17 mouse cellular contexts compared by ENCODE assay signal in the genomic region with DNA sequence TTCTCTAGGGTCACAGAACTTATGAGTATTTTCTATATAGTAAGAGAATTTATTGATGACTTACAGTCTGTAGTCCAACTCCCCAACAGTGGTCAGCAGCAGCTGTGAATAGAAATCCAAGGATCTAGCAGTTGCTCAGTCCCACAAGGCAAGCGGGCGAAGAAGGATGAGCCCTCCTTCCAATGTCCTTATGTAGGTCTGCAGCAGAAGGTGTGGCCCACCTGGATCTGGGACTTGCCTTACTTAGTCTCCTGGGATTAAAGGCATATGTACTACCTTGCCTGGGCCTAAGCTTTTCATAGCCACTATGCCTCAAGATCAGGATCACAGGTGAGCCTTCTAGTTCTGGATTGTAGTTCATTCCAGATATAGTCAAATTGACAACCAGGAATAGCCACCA. TPM values are rescaled to one million over a fixed set of nuclear protein-coding genes. Genes with fewer than 3 reads are reported as not detected.
DNase-seq lines count a peak whose midpoint lies in the region; ATAC-seq and TF ChIP-seq lines count a peak whose summit lies in the region.
"Had no signal": no experiment of that assay in that cellular context is flagged by ENCODE, and none has a peak within 500 bp of the region (broad histone marks: within the 10 kb centered on the region; RNA-seq: fewer than 3 reads in every experiment).

No protein-coding gene starts in this region.

- H3K4me1 ChIP-seq in midbrain, embryonic 11.5 days (ENCODE audit: control insufficient read depth, insufficient read depth, low read length), result peaks cover 12% of the 10 kb centered on the region; the same call in 1 of the 2 replicates
- H3K4me1 ChIP-seq in midbrain, postnatal 0 days (ENCODE audit: insufficient read depth, low read length), result peaks cover 4% of the 10 kb centered on the region; the same call in 1 of the 2 replicates
- H3K4me1 ChIP-seq in MEL (ENCODE audit: control insufficient read depth in 1 of 2, insufficient read depth in 2 of 2, low read length in 2 of 2), result peaks cover 2 to 18% of the 10 kb centered on the region in 2 experiments
- peaks cover 8% of the 10 kb centered on the region; the same call in 1 of the 2 replicates for H3K4me1 ChIP-seq in small intestine, adult 2 months (ENCODE audit: control insufficient read depth, insufficient read depth, insufficient read length, low read length)

- H3K9me3 ChIP-seq in midbrain, embryonic 11.5 days (ENCODE audit: control insufficient read depth, low read length), result no peaks in the 10 kb centered on the region
- H3K9me3 ChIP-seq in midbrain, postnatal 0 days (ENCODE audit: low read length), result no peaks in the 10 kb centered on the region
- H3K9me3 ChIP-seq in MEL (replicated peaks; ENCODE audit: insufficient read depth, low read length), result no peaks in the 10 kb centered on the region
- H3K9me3 ChIP-seq: embryonic facial prominence, embryonic 15.5 days; forebrain, embryonic 15.5 days; heart, embryonic 12.5 days; hindbrain, embryonic 10.5 days; intestine, embryonic 15.5 days had no signal

- TF ChIP-seq EP300 in MEL (IDR thresholded peaks at IDR 0.05; ENCODE audit: low read depth in 1 of 2, low read length in 2 of 2), result no peak

- H3K27me3 ChIP-seq in midbrain, embryonic 11.5 days (ENCODE audit: control insufficient read depth, insufficient read depth, low read length), result no peaks in the 10 kb centered on the region
- no peaks in the 10 kb centered on the region for H3K27me3 ChIP-seq in midbrain, postnatal 0 days (ENCODE audit: insufficient read depth, low read length)
- no peaks in the 10 kb centered on the region for H3K27me3 ChIP-seq in MEL (ENCODE audit: control insufficient read depth in 1 of 2, insufficient read depth in 2 of 2, low read length in 2 of 2)
- H3K27me3 ChIP-seq in small intestine, adult 2 months (ENCODE audit: control insufficient read depth, insufficient read depth, low read length), result no peaks in the 10 kb centered on the region
- H3K27me3 ChIP-seq: embryonic facial prominence, embryonic 15.5 days; forebrain, embryonic 15.5 days; heart, embryonic 12.5 days; intestine, embryonic 15.5 days had no signal

- peaks cover 36% of the 10 kb centered on the region for H3K79me2 ChIP-seq in MEL (ENCODE audit: control insufficient read depth, insufficient read depth, low read length, poor library complexity)

- TF ChIP-seq RAD21 in MEL (IDR thresholded peaks at IDR 0.05; ENCODE audit: low read depth, low read length), result no peak

- ATAC-seq in midbrain, embryonic 11.5 days (ENCODE audit: low FRiP score), result no peak
- ATAC-seq in midbrain, postnatal 0 days (ENCODE audit: low FRiP score), result no peak
- no peak for ATAC-seq in CD4-positive, CD25-positive, alpha-beta regulatory T cell, adult 4 months
- ATAC-seq: forebrain, embryonic 15.5 days; intestine, embryonic 15.5 days had no signal

- TF ChIP-seq POLR2A in MEL (IDR thresholded peaks at IDR 0.05; ENCODE audit: control insufficient read depth in 1 of 2, insufficient read depth in 1 of 2, low read depth in 1 of 2, low read length in 2 of 2, poor library complexity in 1 of 2), result no peak
- no peak for TF ChIP-seq POLR2A in small intestine, adult 2 months (IDR thresholded peaks at IDR 0.05; ENCODE audit: low read depth, low read length)

- WGBS in midbrain, embryonic 11.5 days, result 96% methylated on average over 2 of the region's 2 CpGs
- whole genome bisulfite sequencing in midbrain, postnatal 0 days, result 93% methylated on average over 2 of the region's 2 CpGs
- WGBS in small intestine, adult 2 months, result 97% methylated on average over 2 of the region's 2 CpGs

- TF ChIP-seq CTCF in midbrain, postnatal 0 days (IDR thresholded peaks at IDR 0.05), result no peak
- no peak for TF ChIP-seq CTCF in MEL (IDR thresholded peaks at IDR 0.05 in 2 of 3, conservative IDR thresholded peaks at IDR 0.05 in 1 of 3; ENCODE audit: control insufficient read depth in 1 of 3, insufficient read depth in 1 of 3, low read depth in 2 of 3, low read length in 3 of 3, poor library complexity in 1 of 3, severe bottlenecking in 1 of 3)
- no peak for TF ChIP-seq CTCF in small intestine, adult 2 months (IDR thresholded peaks at IDR 0.05; ENCODE audit: extremely low read depth, insufficient read length, insufficient replicate concordance, low read depth, low read length)

- no peaks in the 10 kb centered on the region for H3K36me3 ChIP-seq in midbrain, embryonic 11.5 days (ENCODE audit: control insufficient read depth, insufficient read depth, low read length)
- no peaks in the 10 kb centered on the region for H3K36me3 ChIP-seq in midbrain, postnatal 0 days (ENCODE audit: insufficient read depth, low read length)
- H3K36me3 ChIP-seq in MEL (ENCODE audit: control insufficient read depth in 1 of 2, insufficient read depth in 2 of 2, low read length in 2 of 2), result peaks cover 0 to 31% of the 10 kb centered on the region in 2 experiments; a peak in 3 of 4 replicates
- no peaks in the 10 kb centered on the region for H3K36me3 ChIP-seq in small intestine, adult 2 months (ENCODE audit: control insufficient read depth, insufficient read depth, low read length)
- H3K36me3 ChIP-seq: embryonic facial prominence, embryonic 15.5 days; forebrain, embryonic 15.5 days; heart, embryonic 12.5 days; intestine, embryonic 15.5 days had no signal

- no peak overlapping the region for H3K9ac ChIP-seq in midbrain, embryonic 11.5 days (ENCODE audit: low read length)
- no peak overlapping the region for H3K9ac ChIP-seq in midbrain, postnatal 0 days (replicated peaks; ENCODE audit: low read length, poor library complexity, severe bottlenecking)
- 0 out of 2 replicates have a peak overlapping the region, but pooled peaks have one; percentile 9 for H3K9ac ChIP-seq in MEL (ENCODE audit: control insufficient read depth, low read depth, low read length, poor library complexity, severe bottlenecking)
- H3K9ac ChIP-seq: embryonic facial prominence, embryonic 15.5 days; forebrain, embryonic 15.5 days; heart, embryonic 12.5 days; hindbrain, embryonic 14.5 days; intestine, embryonic 15.5 days had no signal

- H3K4me3 ChIP-seq in midbrain, embryonic 11.5 days (ENCODE audit: low read depth, low read length), result no peak overlapping the region
- no peak overlapping the region for H3K4me3 ChIP-seq in midbrain, postnatal 0 days (ENCODE audit: low read depth, low read length)
- H3K4me3 ChIP-seq in MEL (ENCODE audit: control insufficient read depth in 1 of 2, insufficient read depth in 1 of 2, low read depth in 2 of 2, low read length in 2 of 2), result no peak overlapping the region
- H3K4me3 ChIP-seq in small intestine, adult 2 months (ENCODE audit: low read depth, low read length), result no peak overlapping the region
- H3K4me3 ChIP-seq: embryonic facial prominence, embryonic 15.5 days; erythroblast, embryonic 14.5 days; forebrain, embryonic 15.5 days; heart, embryonic 12.5 days; hindbrain, embryonic 10.5 days; intestine, embryonic 15.5 days had no signal

- no peak overlapping the region for H3K27ac ChIP-seq in midbrain, embryonic 11.5 days (ENCODE audit: low read depth, low read length)
- H3K27ac ChIP-seq in midbrain, postnatal 0 days (ENCODE audit: low read depth, low read length), result no peak overlapping the region
- H3K27ac ChIP-seq in MEL (ENCODE audit: control insufficient read depth, low read depth, low read length), result peak overlapping the region; percentile 42
- peak overlapping the region; percentile 70 for H3K27ac ChIP-seq in small intestine, adult 2 months (ENCODE audit: insufficient read depth, low read depth, low read length)
- H3K27ac ChIP-seq: embryonic facial prominence, embryonic 15.5 days; forebrain, embryonic 15.5 days; hindbrain, embryonic 10.5 days; hindbrain, embryonic 14.5 days; intestine, embryonic 15.5 days had no signal

- H3K4me2 ChIP-seq in midbrain, embryonic 11.5 days, result no peak overlapping the region
- no peak overlapping the region for H3K4me2 ChIP-seq in midbrain, postnatal 0 days (ENCODE audit: low read depth, low read length, poor library complexity, severe bottlenecking)
- H3K4me2 ChIP-seq: embryonic facial prominence, embryonic 15.5 days; forebrain, embryonic 15.5 days; heart, embryonic 12.5 days; intestine, embryonic 15.5 days had no signal

- peak; percentile 72 for DNase-seq in midbrain, embryonic 11.5 days (ENCODE audit: low spot score, missing footprints)
- DNase-seq in midbrain, postnatal 0 days (ENCODE audit: low spot score), result no peak
- no peak for DNase-seq in MEL (ENCODE audit: low read depth, low spot score)
- DNase-seq in T-cell, adult 2 months (ENCODE audit: low spot score), result no peak
- no peak for DNase-seq in cerebellum, postnatal 4 days (ENCODE audit: low spot score in 2 of 2)
- DNase-seq: adrenal gland, adult 8-10 months; embryo, embryonic 11 days; gastrocnemius, postnatal 10 days had no signal

TF ChIP-seq in MEL, 35 proteins besides CTCF, POLR2A, EP300 and RAD21:
- TF ChIP-seq NELFE (IDR thresholded peaks at IDR 0.05; ENCODE audit: low read depth, low read length) (no peak), KAT2A (conservative IDR thresholded peaks at IDR 0.05; ENCODE audit: low read depth, low read length) (no peak), MYC (IDR thresholded peaks at IDR 0.05; ENCODE audit: low read depth, low read length) (no peak), MXI1 (IDR thresholded peaks at IDR 0.05; ENCODE audit: low read depth, low read length) (no peak), UBTF (IDR thresholded peaks at IDR 0.05; ENCODE audit: borderline replicate concordance, insufficient read depth, low read depth, low read length) (no peak)

RNA-seq across cellular contexts. Expression of a gene that starts 2.0 kb away (rescaled TPM):
- 157 and 169 TPM in 2 replicates for polyA plus RNA-seq in midbrain, embryonic 11.5 days (2014; fragmentation: Nextera tagmentation; extraction: Ambion mirVana)
- 37.8 and 51.2 TPM in 2 replicates for total RNA-seq in midbrain, postnatal 0 days (2014; rRNA removed)
- polyA plus RNA-seq in midbrain, postnatal 0 days (2015; fragmentation: Nextera tagmentation; extraction: Ambion mirVana), result 116 and 138 TPM in 2 replicates
- 69.0 and 70.8 TPM in 2 replicates for total RNA-seq in MEL (2012; rRNA removed)
- polyA plus RNA-seq in MEL (2012; ENCODE audit: insufficient read depth in 1 of 2, insufficient read length in 2 of 2, low read depth in 1 of 2, low replicate concordance in 2 of 2, missing spikeins in 1 of 2), result 100 to 1,000 TPM in 1 of 2 experiments, 10 to 100 TPM in 1; 72.1 to 244 TPM
- 0.42 and 0.67 TPM in 2 replicates for polyA plus RNA-seq in small intestine, adult 2 months (2012; rRNA removed)
- 100 to 1,000 TPM; 182 to 241 TPM for polyA plus RNA-seq in CD4-positive, CD25-positive, alpha-beta regulatory T cell, adult 4 months (2017; shearing (Covaris generic))

RNA-seq across cellular contexts. Expression of a gene that starts 45.7 kb away (rescaled TPM):
- polyA plus RNA-seq in midbrain, embryonic 11.5 days (2014; fragmentation: Nextera tagmentation; extraction: Ambion mirVana), result 0.33 and 0.36 TPM in 2 replicates
- total RNA-seq in midbrain, postnatal 0 days (2014; rRNA removed), result 29.5 and 32.3 TPM in 2 replicates
- polyA plus RNA-seq in midbrain, postnatal 0 days (2015; fragmentation: Nextera tagmentation; extraction: Ambion mirVana), result 6.1 and 6.5 TPM in 2 replicates
- 13.4 and 18.0 TPM in 2 replicates for total RNA-seq in MEL (2012; rRNA removed)
- 10 to 100 TPM; 24.8 to 46.0 TPM for polyA plus RNA-seq in MEL (2012; ENCODE audit: insufficient read depth in 1 of 2, insufficient read length in 2 of 2, low read depth in 1 of 2, low replicate concordance in 2 of 2, missing spikeins in 1 of 2)
- 0.44 and 1.5 TPM in 2 replicates for polyA plus RNA-seq in small intestine, adult 2 months (2012; rRNA removed)
- under 1 TPM in 1 of 2 experiments, not detected in 1; 0.05 TPM for polyA plus RNA-seq in CD4-positive, CD25-positive, alpha-beta regulatory T cell, adult 4 months (2017; shearing (Covaris generic))

Comparison
In these comparisons a context has a peak if more than half of its experiments do, and no peak if none do; other contexts are left out.
1. H3K27ac ChIP-seq: peak in MEL (single experiment) and small intestine, adult 2 months (single experiment); none in midbrain, embryonic 11.5 days (single experiment) and midbrain, postnatal 0 days (single experiment).
2. RNA of a gene that starts 2.0 kb away (polyA plus RNA-seq): 72.1 to 244 TPM in MEL, 182 to 241 TPM in CD4-positive, CD25-positive, alpha-beta regulatory T cell, adult 4 months, 157 to 169 TPM in midbrain, embryonic 11.5 days and 116 to 138 TPM in midbrain, postnatal 0 days; 0.42 to 0.67 TPM in small intestine, adult 2 months; every median in the first group is over 10 times any median in the second.